11 mouse cellular contexts compared by ENCODE assay signal in genomic region chr4:139199703-139200340, GRCm38 (mm10). TPM values are rescaled to one million over a fixed set of nuclear protein-coding genes. Genes with fewer than 3 reads are reported as not detected.
DNase-seq lines count a peak whose midpoint lies in the region; ATAC-seq and TF ChIP-seq lines count a peak whose summit lies in the region.
"Had no signal": no experiment of that assay in that cellular context is flagged by ENCODE, and none has a peak within 500 bp of the region (broad histone marks: within the 10 kb centered on the region; RNA-seq: fewer than 3 reads in every experiment).

No protein-coding gene starts in this region.

- no peak overlapping the region for H3K9ac ChIP-seq in liver, postnatal 0 days (replicated peaks)
- H3K9ac ChIP-seq: embryonic facial prominence, embryonic 13.5 days; forebrain, postnatal 0 days; neural tube, embryonic 12.5 days had no signal

- H3K27me3 ChIP-seq in liver, postnatal 0 days (ENCODE audit: insufficient read depth, low read length) = no peaks in the 10 kb centered on the region
- H3K27me3 ChIP-seq: embryonic facial prominence, embryonic 13.5 days; neural tube, embryonic 12.5 days had no signal

- no peak for TF ChIP-seq EP300 in liver, postnatal 0 days (IDR thresholded peaks at IDR 0.05; ENCODE audit: low read depth)

- H3K27ac ChIP-seq in liver, postnatal 0 days (ENCODE audit: low read depth) = peak overlapping the region; percentile 70
- H3K27ac ChIP-seq: embryonic facial prominence, embryonic 13.5 days; neural tube, embryonic 12.5 days had no signal

- H3K4me2 ChIP-seq in liver, postnatal 0 days (ENCODE audit: low read depth, low read length) = peak overlapping the region; percentile 45
- H3K4me2 ChIP-seq: embryonic facial prominence, embryonic 13.5 days; neural tube, embryonic 12.5 days had no signal

- DNase-seq in adrenal gland, adult 2 months = peak; percentile 54
- DNase-seq in adrenal gland, postnatal 36 days = no peak
- peak; percentile 43 to 47 for DNase-seq in B cell, adult 2 months
- peak; percentile 37 for DNase-seq in c-Kit-positive CD71-positive TER-119-positive erythroid progenitor cells, embryonic 14.5 days (ENCODE audit: low spot score)
- DNase-seq in liver, postnatal 0 days = no peak
- DNase-seq in kidney, postnatal 36 days = no peak
- DNase-seq in embryo, embryonic 9.5 days (ENCODE audit: extremely low spot score) = no peak
- DNase-seq: forebrain, postnatal 0 days had no signal

- no peak for TF ChIP-seq CTCF in liver, postnatal 0 days (IDR thresholded peaks at IDR 0.05; ENCODE audit: low read depth)

- ATAC-seq in liver, postnatal 0 days = no peak
- no peak for ATAC-seq in CD4-positive, CD25-positive, alpha-beta regulatory T cell, adult 4 months
- ATAC-seq: forebrain, postnatal 0 days had no signal

- H3K9me3 ChIP-seq in liver, postnatal 0 days (ENCODE audit: low read length) = no peaks in the 10 kb centered on the region
- H3K9me3 ChIP-seq: embryonic facial prominence, embryonic 13.5 days; neural tube, embryonic 12.5 days had no signal

- H3K36me3 ChIP-seq in liver, postnatal 0 days (replicated peaks; ENCODE audit: insufficient read depth, low read length) = no peaks in the 10 kb centered on the region; the same call in 1 of the 2 replicates

- no peak overlapping the region for H3K4me3 ChIP-seq in liver, postnatal 0 days (ENCODE audit: low read depth, low read length)
- H3K4me3 ChIP-seq: embryonic facial prominence, embryonic 13.5 days; neural tube, embryonic 12.5 days had no signal

- 38% methylated on average over 8 of the region's 8 CpGs for WGBS in liver, postnatal 0 days (ENCODE audit: insufficient replicate concordance)

- H3K4me1 ChIP-seq in liver, postnatal 0 days (ENCODE audit: insufficient read depth) = peaks cover 71% of the 10 kb centered on the region

RNA-seq across cellular contexts. Expression of gene Capzb, which starts 7.1 kb away (rescaled TPM):
- 100 to 1,000 TPM; 312 to 392 TPM for total RNA-seq in adrenal gland, adult 2 months (2021)
- 140 and 199 TPM in 2 replicates for polyA plus RNA-seq in adrenal gland, adult 2 months (2012; rRNA removed)
- 100 to 1,000 TPM; 379 to 391 TPM for total RNA-seq in adrenal gland, postnatal 36 days (2021)
- 136 and 143 TPM in 2 replicates for polyA plus RNA-seq in liver, postnatal 0 days (2015; fragmentation: Nextera tagmentation; extraction: Ambion mirVana)
- 100 to 1,000 TPM; 479 to 616 TPM for polyA plus RNA-seq in CD4-positive, CD25-positive, alpha-beta regulatory T cell, adult 4 months (2017; shearing (Covaris generic))

Comparison
In these comparisons a context has a peak if more than half of its experiments do, and no peak if none do; other contexts are left out.
1. DNase-seq: peak in adrenal gland, adult 2 months (single experiment), B cell, adult 2 months (2 of 2) and c-Kit-positive CD71-positive TER-119-positive erythroid progenitor cells, embryonic 14.5 days (single experiment); none in adrenal gland, postnatal 36 days (0 of 2), liver, postnatal 0 days (single experiment), kidney, postnatal 36 days (0 of 2) and embryo, embryonic 9.5 days (single experiment).